Mouse (Mus musculus): ENCODE measurements around the gene Gda. TPM values are rescaled to one million over a fixed set of nuclear protein-coding genes. Genes with fewer than 3 reads are reported as not detected.

Gene Gda
- polyA plus RNA-seq, 1 experiment from 2014 or later, result 0.10 TPM

GRCm38 (mm10) chr19:21436566-21436965 lies 36.7 kb downstream of the Gda start:
- Histone ChIP-seq H3K9ac (no peak overlapping the region), H3K4me1 (replicated peaks) (no peaks in the 10 kb centered on the region), H3K27me3 (no peaks in the 10 kb centered on the region), H3K36me3 (no peaks in the 10 kb centered on the region), H3K4me2 (no peak overlapping the region), H3K9me3 (no peaks in the 10 kb centered on the region), H3K27ac (no peak overlapping the region), H3K4me3 (no peak overlapping the region)
- no peak for ATAC-seq (ENCODE audit: low FRiP score)
- 87% methylated on average over 3 of the region's 3 CpGs for WGBS

DNA sequence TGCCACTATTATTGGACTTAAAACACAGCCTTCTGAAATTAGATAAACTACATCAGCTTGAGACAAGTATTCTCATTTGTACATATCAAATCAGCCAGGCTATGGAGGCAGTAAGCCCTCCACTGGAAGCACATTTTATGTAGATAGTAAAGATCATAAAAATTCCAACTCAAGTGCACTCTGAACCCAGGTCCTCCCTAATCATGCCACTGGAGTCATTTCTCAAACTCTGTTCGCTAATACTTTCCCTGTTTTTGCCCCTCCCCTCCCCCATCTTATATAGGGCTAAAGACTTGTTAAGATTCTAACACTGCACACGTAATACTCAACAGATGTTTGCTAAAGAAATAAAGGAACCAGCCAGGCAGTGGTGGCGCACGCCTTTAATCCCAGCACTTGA lies 39.9 kb downstream of the Gda start:
- H3K27me3 ChIP-seq, result no peaks in the 10 kb centered on the region
- WGBS, result 93% methylated on average over 4 of the region's 4 CpGs
- no peaks in the 10 kb centered on the region for H3K4me1 ChIP-seq (replicated peaks)
- no peak overlapping the region for H3K27ac ChIP-seq
- no peak for ATAC-seq (ENCODE audit: low FRiP score)
- no peak overlapping the region for H3K4me2 ChIP-seq
- H3K9ac ChIP-seq, result no peak overlapping the region
- H3K36me3 ChIP-seq, result no peaks in the 10 kb centered on the region
- no peak overlapping the region for H3K4me3 ChIP-seq
- H3K9me3 ChIP-seq, result no peaks in the 10 kb centered on the region

DNA sequence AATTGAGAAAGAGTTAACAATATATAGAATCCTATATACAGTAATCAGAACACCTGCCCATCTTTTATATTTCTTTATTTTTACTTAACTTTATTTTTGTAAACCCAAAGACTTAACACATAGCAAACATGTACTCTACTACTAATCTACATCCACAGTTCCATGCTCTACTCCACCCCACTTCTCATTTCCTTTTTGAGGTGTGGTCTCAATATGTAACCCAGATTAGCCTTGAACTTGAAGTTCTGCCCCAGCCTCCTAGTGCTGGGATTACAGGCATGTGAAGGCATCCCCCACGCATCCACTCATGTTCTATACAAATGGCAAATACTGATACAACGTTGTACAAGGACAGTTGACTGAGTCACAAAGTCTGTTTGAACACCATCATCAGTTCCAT lies 40.4 kb downstream of the Gda start:
- 82% methylated on average over 2 of the region's 2 CpGs for WGBS
- H3K4me3 ChIP-seq, result no peak overlapping the region

DNA sequence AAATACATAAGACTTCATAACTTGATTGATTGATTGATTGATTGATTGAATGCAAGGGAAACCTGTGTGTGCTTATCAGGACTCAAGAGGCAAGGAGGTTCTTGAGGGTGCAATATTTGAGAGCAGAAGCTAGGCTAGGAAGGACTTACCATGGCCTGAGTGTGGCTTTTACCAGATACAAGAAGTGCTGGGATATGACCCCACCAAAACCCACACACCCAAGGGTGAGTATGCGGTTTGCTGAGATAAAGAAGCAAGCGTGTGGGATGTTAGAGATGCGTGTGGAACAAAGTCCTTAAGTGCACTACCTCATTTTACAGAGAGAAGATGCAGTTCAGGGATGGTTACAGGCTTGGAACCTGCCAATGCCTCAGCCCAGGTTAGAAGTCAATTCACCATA lies 41.0 kb downstream of the Gda start:
- H3K9ac ChIP-seq, result no peak overlapping the region
- no peak overlapping the region for H3K4me3 ChIP-seq
- no peak for ATAC-seq (ENCODE audit: low FRiP score)
- H3K9me3 ChIP-seq, result no peaks in the 10 kb centered on the region
- no peaks in the 10 kb centered on the region for H3K36me3 ChIP-seq
- no peaks in the 10 kb centered on the region for H3K4me1 ChIP-seq (replicated peaks)
- WGBS, result 92% methylated on average over 3 of the region's 3 CpGs
- no peaks in the 10 kb centered on the region for H3K27me3 ChIP-seq
- no peak overlapping the region for H3K4me2 ChIP-seq
- H3K27ac ChIP-seq, result no peak overlapping the region

More for the DNA sequence above, 40.4 kb downstream of the Gda start:
- no peaks in the 10 kb centered on the region for H3K27me3 ChIP-seq
- no peaks in the 10 kb centered on the region for H3K9me3 ChIP-seq
- ATAC-seq (ENCODE audit: low FRiP score), result no peak
- H3K36me3 ChIP-seq, result no peaks in the 10 kb centered on the region
- H3K4me2 ChIP-seq, result no peak overlapping the region
- no peak overlapping the region for H3K9ac ChIP-seq
- H3K27ac ChIP-seq, result no peak overlapping the region
- no peaks in the 10 kb centered on the region for H3K4me1 ChIP-seq (replicated peaks)

DNA sequence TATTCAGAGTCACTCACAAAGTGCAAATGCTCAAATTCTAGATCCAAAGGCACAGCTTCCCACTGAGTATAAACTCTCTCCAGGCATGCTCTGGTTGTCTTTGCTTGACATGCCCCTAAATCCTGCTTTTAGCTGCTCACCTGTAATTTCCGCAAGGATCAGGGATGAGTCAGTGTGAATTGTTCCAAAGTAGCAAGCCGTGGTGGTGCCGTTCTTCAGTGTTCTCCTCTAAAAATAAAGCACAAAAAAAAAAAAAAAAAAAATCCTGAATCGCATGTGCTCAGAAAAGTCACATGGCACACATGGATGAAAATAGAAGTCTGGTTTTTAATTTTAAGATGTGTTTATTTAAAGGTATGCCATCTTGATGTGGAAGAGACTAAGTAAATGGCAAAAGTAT lies 47.9 kb downstream of the Gda start:
- no peaks in the 10 kb centered on the region for H3K36me3 ChIP-seq
- ATAC-seq (ENCODE audit: low FRiP score), result no peak
- H3K9me3 ChIP-seq, result no peaks in the 10 kb centered on the region
- H3K27me3 ChIP-seq, result no peaks in the 10 kb centered on the region
- WGBS, result 97% methylated on average over 4 of the region's 4 CpGs
- H3K27ac ChIP-seq, result no peak overlapping the region
- H3K4me2 ChIP-seq, result no peak overlapping the region
- no peak overlapping the region for H3K9ac ChIP-seq
- H3K4me1 ChIP-seq (replicated peaks), result no peaks in the 10 kb centered on the region
- H3K4me3 ChIP-seq, result no peak overlapping the region

- Histone ChIP-seq H3K27ac (no peak overlapping the region), H3K4me3 (no peak overlapping the region), H3K9ac (no peak overlapping the region), H3K27me3 (no peaks in the 10 kb centered on the region), H3K4me2 (no peak overlapping the region), H3K36me3 (no peaks in the 10 kb centered on the region), H3K4me1 (replicated peaks) (no peaks in the 10 kb centered on the region), H3K9me3 (no peaks in the 10 kb centered on the region)
- no peak for ATAC-seq (ENCODE audit: low FRiP score)
- 88% methylated on average over 7 of the region's 7 CpGs for WGBS
These were observed 49.5 kb downstream of the Gda start for GRCm38 (mm10) chr19:21423731-21424130.

DNA sequence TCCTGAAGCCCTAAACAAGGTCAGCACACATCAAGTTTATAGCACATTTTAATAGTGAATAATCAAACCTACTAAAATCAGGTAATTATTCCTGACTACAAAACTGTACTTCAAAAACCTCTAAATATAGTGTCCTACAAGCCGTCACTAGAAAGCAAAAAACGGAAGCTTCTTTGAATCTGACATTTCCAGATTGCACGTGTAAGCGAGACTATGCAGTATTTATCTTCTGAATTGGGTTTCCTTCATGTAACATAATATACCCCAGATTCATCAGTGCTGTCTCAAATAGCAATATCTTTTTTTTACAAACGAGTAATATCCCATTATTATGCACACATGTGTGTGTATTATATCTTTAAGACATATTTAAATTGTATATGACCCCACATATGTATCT lies 54.8 kb downstream of the Gda start:
- no peak overlapping the region for H3K4me2 ChIP-seq
- H3K9ac ChIP-seq, result no peak overlapping the region
- 93% methylated on average over 5 of the region's 5 CpGs for WGBS
- H3K27me3 ChIP-seq, result no peaks in the 10 kb centered on the region
- H3K27ac ChIP-seq, result no peak overlapping the region
- no peaks in the 10 kb centered on the region for H3K9me3 ChIP-seq
- no peaks in the 10 kb centered on the region for H3K36me3 ChIP-seq
- no peak for ATAC-seq (ENCODE audit: low FRiP score)
- no peak overlapping the region for H3K4me3 ChIP-seq
- H3K4me1 ChIP-seq (replicated peaks), result no peaks in the 10 kb centered on the region

DNA sequence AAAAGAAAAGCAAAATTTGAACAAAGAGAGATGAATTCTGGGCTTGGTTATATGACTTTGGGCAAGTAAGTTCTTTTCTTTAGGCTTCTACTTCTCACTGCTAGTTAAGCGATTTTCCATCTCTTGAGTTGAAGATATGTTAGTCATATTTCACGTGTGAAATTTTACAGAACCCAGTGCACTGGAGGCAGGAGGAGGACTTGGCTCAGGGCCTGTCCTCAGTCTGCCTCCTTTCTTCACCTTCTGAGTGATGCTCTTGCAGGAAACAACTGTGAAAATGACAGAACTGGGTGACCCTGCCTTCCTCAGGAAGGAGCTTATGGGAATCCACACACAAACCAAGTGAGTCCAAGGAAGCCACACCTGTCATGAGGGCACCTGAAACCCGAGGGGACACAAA lies 57.9 kb downstream of the Gda start:
- Histone ChIP-seq H3K27ac (no peak overlapping the region), H3K4me2 (no peak overlapping the region), H3K4me1 (replicated peaks) (no peaks in the 10 kb centered on the region), H3K36me3 (no peaks in the 10 kb centered on the region), H3K4me3 (no peak overlapping the region), H3K27me3 (no peaks in the 10 kb centered on the region), H3K9me3 (no peaks in the 10 kb centered on the region), H3K9ac (no peak overlapping the region)
- WGBS, result 76% methylated on average over 3 of the region's 3 CpGs
- ATAC-seq (ENCODE audit: low FRiP score), result no peak

DNA sequence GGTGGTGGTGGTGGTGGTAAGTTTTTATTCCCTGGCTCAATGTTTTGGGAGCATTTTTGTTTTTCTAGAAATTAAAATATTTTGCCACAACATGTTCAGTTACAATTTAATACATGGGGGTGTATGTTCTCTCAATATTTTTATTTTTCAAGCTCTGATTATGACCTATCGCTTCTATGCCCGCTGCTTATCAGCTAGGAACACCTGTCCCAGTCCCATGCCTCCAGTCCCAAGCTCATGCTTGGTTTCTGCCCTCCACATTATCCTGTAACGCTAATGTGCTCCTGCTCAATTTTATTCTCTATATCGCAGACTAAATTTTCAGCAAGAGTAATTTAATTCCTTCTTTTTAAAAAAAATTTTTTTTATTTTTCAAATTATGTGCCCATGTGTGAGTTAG lies 64.1 kb downstream of the Gda start:
- Histone ChIP-seq H3K36me3 (no peaks in the 10 kb centered on the region), H3K4me3 (no peak overlapping the region), H3K27ac (no peak overlapping the region), H3K4me2 (no peak overlapping the region), H3K9ac (no peak overlapping the region), H3K9me3 (no peaks in the 10 kb centered on the region), H3K4me1 (replicated peaks) (no peaks in the 10 kb centered on the region), H3K27me3 (no peaks in the 10 kb centered on the region)
- no peak for ATAC-seq (ENCODE audit: low FRiP score)
- 94% methylated on average over 4 of the region's 4 CpGs for WGBS

GRCm38 (mm10) chr19:21407363-21407762 lies 65.9 kb downstream of the Gda start:
- Histone ChIP-seq H3K27me3 (no peaks in the 10 kb centered on the region), H3K9me3 (no peaks in the 10 kb centered on the region), H3K4me1 (replicated peaks) (no peaks in the 10 kb centered on the region), H3K9ac (no peak overlapping the region), H3K4me3 (no peak overlapping the region), H3K36me3 (no peaks in the 10 kb centered on the region), H3K27ac (no peak overlapping the region), H3K4me2 (no peak overlapping the region)
- ATAC-seq (ENCODE audit: low FRiP score), result no peak
- WGBS, result 88% methylated on average over 1 of the region's 1 CpGs

- Histone ChIP-seq H3K9me3 (no peaks in the 10 kb centered on the region), H3K4me2 (no peak overlapping the region), H3K36me3 (no peaks in the 10 kb centered on the region), H3K4me3 (no peak overlapping the region), H3K27ac (no peak overlapping the region), H3K27me3 (no peaks in the 10 kb centered on the region), H3K9ac (no peak overlapping the region), H3K4me1 (replicated peaks) (no peaks in the 10 kb centered on the region)
- ATAC-seq (ENCODE audit: low FRiP score), result no peak
These were observed 75.3 kb downstream of the Gda start for GRCm38 (mm10) chr19:21397994-21398393.

- no peak overlapping the region for H3K4me2 ChIP-seq
- 97% methylated on average over 7 of the region's 7 CpGs for WGBS
These were observed 76.9 kb downstream of the Gda start for GRCm38 (mm10) chr19:21396364-21396763.

DNA sequence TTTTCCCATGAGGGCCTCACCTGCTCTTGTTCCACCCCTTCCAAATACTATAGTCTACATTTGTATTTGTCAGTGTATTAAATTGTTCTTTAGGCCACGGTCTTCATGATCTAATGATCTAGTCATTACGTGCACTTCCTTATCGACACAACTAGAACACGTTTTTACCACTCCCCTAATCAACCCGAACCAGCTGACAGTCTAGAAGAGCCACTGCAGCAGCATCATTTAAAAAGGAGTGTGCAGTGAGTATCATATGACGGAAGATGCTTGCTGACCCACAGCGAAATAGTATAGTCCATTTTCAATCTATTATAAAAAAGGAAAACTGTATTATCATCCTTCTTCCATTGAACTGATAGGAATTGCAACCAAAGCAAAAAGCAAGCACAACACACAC lies 82.3 kb downstream of the Gda start:
- Histone ChIP-seq H3K4me1 (replicated peaks) (no peaks in the 10 kb centered on the region), H3K4me2 (no peak overlapping the region), H3K36me3 (no peaks in the 10 kb centered on the region), H3K27me3 (no peaks in the 10 kb centered on the region), H3K4me3 (no peak overlapping the region), H3K27ac (no peak overlapping the region), H3K9me3 (no peaks in the 10 kb centered on the region), H3K9ac (no peak overlapping the region)
- 91% methylated on average over 7 of the region's 7 CpGs for WGBS
- no peak for ATAC-seq (ENCODE audit: low FRiP score)

More at GRCm38 (mm10) chr19:21396364-21396763, 76.9 kb downstream of the Gda start:
- Histone ChIP-seq H3K27me3 (no peaks in the 10 kb centered on the region), H3K9me3 (no peaks in the 10 kb centered on the region), H3K4me1 (replicated peaks) (no peaks in the 10 kb centered on the region), H3K27ac (no peak overlapping the region), H3K36me3 (no peaks in the 10 kb centered on the region), H3K9ac (no peak overlapping the region), H3K4me3 (no peak overlapping the region)
- no peak for ATAC-seq (ENCODE audit: low FRiP score)

GRCm38 (mm10) chr19:21386842-21387241 lies 86.4 kb downstream of the Gda start:
- no peak for ATAC-seq (ENCODE audit: low FRiP score)

More at GRCm38 (mm10) chr19:21386842-21387241, 86.4 kb downstream of the Gda start:
- Histone ChIP-seq H3K9ac (no peak overlapping the region), H3K36me3 (no peaks in the 10 kb centered on the region), H3K27me3 (no peaks in the 10 kb centered on the region), H3K4me2 (no peak overlapping the region), H3K4me1 (replicated peaks) (no peaks in the 10 kb centered on the region), H3K4me3 (no peak overlapping the region), H3K9me3 (no peaks in the 10 kb centered on the region), H3K27ac (no peak overlapping the region)
- 89% methylated on average over 2 of the region's 2 CpGs for WGBS
